Mouse (Mus musculus) midbrain, postnatal 0 days (tissue): ENCODE measurements around the gene Ntpcr. TPM values are rescaled to one million over a fixed set of nuclear protein-coding genes. Genes with fewer than 3 reads are reported as not detected.

Experiments
- ATAC-seq: fragments of 200-750 bp; cut with Nextera tagmentation; 2 replicates; pipeline ENCODE4 v1.8.0; 2017; ENCODE audit warnings: moderate number of reproducible peaks, mild to moderate bottlenecking, moderate TSS enrichment, moderate library complexity; ENCODE audit not compliant: low FRiP score
- DNase-seq: peaks from one replicate; pipeline ENCODE4 v3.0.0-alpha.2; 2015; ENCODE audit warnings: low spot score
- H3K27ac ChIP-seq: fragments of 300-500 bp; sonication (generic); 2 replicates; pipeline ENCODE4 v1.5.1; 2014; ENCODE audit warnings: low read depth, mild to moderate bottlenecking, low read length, mixed read lengths
- H3K27me3 ChIP-seq: fragments of 300-500 bp; sonication (generic); 2 replicates; pipeline ENCODE4 v1.6.1; 2014; ENCODE audit warnings: low read length, control low read depth, mixed read lengths; ENCODE audit not compliant: insufficient read depth
- H3K36me3 ChIP-seq: fragments of 300-500 bp; sonication (generic); 2 replicates; pipeline ENCODE4 v1.6.1; 2014; ENCODE audit warnings: low read length, control low read depth, mixed read lengths; ENCODE audit not compliant: insufficient read depth
- H3K4me1 ChIP-seq: fragments of 300-500 bp; sonication (generic); 2 replicates; pipeline ENCODE4 v1.6.1; 2014; ENCODE audit warnings: mild to moderate bottlenecking, control low read depth, antibody characterized with exemption, low read length, mixed read lengths; ENCODE audit not compliant: insufficient read depth
- H3K4me2 ChIP-seq: fragments of 300-500 bp; sonication (generic); 2 replicates; pipeline ENCODE4 v1.6.1; 2014; ENCODE audit warnings: low read depth, mild to moderate bottlenecking, low read length, mixed read lengths; ENCODE audit not compliant: poor library complexity, severe bottlenecking
- H3K4me3 ChIP-seq: fragments of 300-500 bp; sonication (generic); 2 replicates; pipeline ENCODE4 v1.5.1; 2014; ENCODE audit warnings: low read depth, mild to moderate bottlenecking, low read length, moderate library complexity
- H3K9ac ChIP-seq: fragments of 300-500 bp; sonication (generic); replicated peaks from 2 replicates; pipeline ENCODE4 v1.6.1; 2014; ENCODE audit warnings: mild to moderate bottlenecking, low read length, moderate library complexity, mixed read lengths; ENCODE audit not compliant: poor library complexity, severe bottlenecking
- H3K9me3 ChIP-seq: fragments of 300-500 bp; sonication (generic); 2 replicates; pipeline ENCODE4 v1.6.1; 2016; ENCODE audit warnings: low read length, control low read depth
- CTCF ChIP-seq: IDR thresholded peaks from 2 replicates; pipeline ENCODE4 v1.5.1; 2016; ENCODE audit warnings: antibody characterized with exemption, mild to moderate bottlenecking
- WGBS: fragments of 180-500 bp; shearing (Covaris S2); extraction: QIAGEN DNeasy Blood & Tissue Kit; methylation state at CpG from one replicate; pipeline ENCODE4 v1.1.7; 2014; 5-methylcytosine and 5-hydroxymethylcytosine counted together
- polyA plus RNA-seq: library from polyadenylated mRNA; unstranded; fragments of >200 nt; fragmentation: Nextera tagmentation; extraction: Ambion mirVana; gene quantifications from 2 replicates; pipeline ENCODE4 v1.2.1, GENCODE M21; 2015
- total RNA-seq: library from RNA; depleted of rRNA; stranded (reverse); fragments of >200 nt; gene quantifications from 2 replicates; pipeline ENCODE4 v1.2.3, GENCODE M21; 2014; rRNA removed

Gene Ntpcr
- total and polyA plus RNA-seq, 2 experiments from 2014 or later: 24.1 to 32.2 TPM

- no peak for TF ChIP-seq CTCF
- Histone ChIP-seq H3K27ac (no peak overlapping the region), H3K27me3 (no peaks in the 10 kb centered on the region), H3K36me3 (no peaks in the 10 kb centered on the region), H3K4me3 (no peak overlapping the region), H3K9ac (no peak overlapping the region), H3K4me2 (no peak overlapping the region), H3K4me1 (no peaks in the 10 kb centered on the region), H3K9me3 (no peaks in the 10 kb centered on the region)
- 74% methylated on average over 8 of the region's 8 CpGs for WGBS
- DNase-seq (no peak), ATAC-seq (no peak)
These were observed 49.9 kb downstream of the Ntpcr start for GRCm38 (mm10) chr8:125779656-125780055.

- Histone ChIP-seq H3K9me3 (no peaks in the 10 kb centered on the region), H3K9ac (no peak overlapping the region), H3K27ac (no peak overlapping the region), H3K4me2 (no peak overlapping the region), H3K36me3 (no peaks in the 10 kb centered on the region), H3K4me3 (no peak overlapping the region), H3K4me1 (no peaks in the 10 kb centered on the region), H3K27me3 (no peaks in the 10 kb centered on the region)
- TF ChIP-seq CTCF: no peak
- DNase-seq (no peak), ATAC-seq (no peak)
- 69% methylated on average over 3 of the region's 3 CpGs for WGBS
These were observed 52.4 kb downstream of the Ntpcr start for GRCm38 (mm10) chr8:125782161-125782560.

GRCm38 (mm10) chr8:125786886-125787285, 57.1 kb downstream of the Ntpcr start:
- no peak for TF ChIP-seq CTCF
- Histone ChIP-seq H3K27ac (no peak overlapping the region), H3K4me1 (no peaks in the 10 kb centered on the region), H3K9me3 (no peaks in the 10 kb centered on the region), H3K4me3 (no peak overlapping the region), H3K4me2 (no peak overlapping the region), H3K36me3 (no peaks in the 10 kb centered on the region), H3K27me3 (no peaks in the 10 kb centered on the region), H3K9ac (no peak overlapping the region)
- DNase-seq (no peak), ATAC-seq (no peak)
- 60% methylated on average over 7 of the region's 7 CpGs for WGBS

- no peak for ATAC-seq
- H3K9ac ChIP-seq: no peak overlapping the region
- TF ChIP-seq CTCF: no peak
- H3K9me3 ChIP-seq: no peaks in the 10 kb centered on the region
- H3K27ac ChIP-seq: no peak overlapping the region
- H3K4me3 ChIP-seq: no peak overlapping the region
- 67% methylated on average over 9 of the region's 9 CpGs for WGBS
- no peak for DNase-seq
- no peaks in the 10 kb centered on the region for H3K27me3 ChIP-seq
- H3K4me1 ChIP-seq: no peaks in the 10 kb centered on the region
- no peaks in the 10 kb centered on the region for H3K36me3 ChIP-seq
- H3K4me2 ChIP-seq: no peak overlapping the region
These were observed 63.2 kb downstream of the Ntpcr start for GRCm38 (mm10) chr8:125792816-125793455.

- ATAC-seq: no peak
- no peak overlapping the region for H3K9ac ChIP-seq
- no peak for TF ChIP-seq CTCF
- H3K4me3 ChIP-seq: no peak overlapping the region
- no peak overlapping the region for H3K4me2 ChIP-seq
- H3K27me3 ChIP-seq: no peaks in the 10 kb centered on the region
- no peak overlapping the region for H3K27ac ChIP-seq
- H3K4me1 ChIP-seq: no peaks in the 10 kb centered on the region
- no peak for DNase-seq
- no peaks in the 10 kb centered on the region for H3K36me3 ChIP-seq
- WGBS: 91% methylated on average over 2 of the region's 2 CpGs
- H3K9me3 ChIP-seq: no peaks in the 10 kb centered on the region
These were observed 65.6 kb downstream of the Ntpcr start for GRCm38 (mm10) chr8:125795341-125795740.

- Histone ChIP-seq H3K4me2 (no peak overlapping the region), H3K36me3 (no peaks in the 10 kb centered on the region), H3K9ac (no peak overlapping the region), H3K27me3 (no peaks in the 10 kb centered on the region), H3K9me3 (no peaks in the 10 kb centered on the region), H3K4me1 (no peaks in the 10 kb centered on the region), H3K27ac (no peak overlapping the region), H3K4me3 (no peak overlapping the region)
- TF ChIP-seq CTCF: no peak
- no peak for ATAC-seq
- WGBS: 94% methylated on average over 2 of the region's 2 CpGs
- no peak for DNase-seq
These were observed 67.2 kb downstream of the Ntpcr start for GRCm38 (mm10) chr8:125796970-125797369.

Other genes starting within 250 kb of the Ntpcr start
- gene Sipa1l2, start 160.2 kb upstream of the Ntpcr start, total RNA-seq: 52.6 and 53.7 TPM in 2 replicates
- gene Sipa1l2, start 160.2 kb upstream of the Ntpcr start, polyA plus RNA-seq: 8.8 and 10.1 TPM in 2 replicates
- 11.0 and 11.6 TPM in 2 replicates for gene Map10, start 60.1 kb upstream of the Ntpcr start, total RNA-seq
- gene Map10, start 60.1 kb upstream of the Ntpcr start, polyA plus RNA-seq: 5.8 and 6.9 TPM in 2 replicates
- 15.7 and 16.4 TPM in 2 replicates for gene Pcnx2, start 168.4 kb downstream of the Ntpcr start, total RNA-seq
- 2.6 and 3.2 TPM in 2 replicates for gene Pcnx2, start 168.4 kb downstream of the Ntpcr start, polyA plus RNA-seq
- gene Map3k21, start 180.5 kb downstream of the Ntpcr start, total RNA-seq: 2.8 and 3.5 TPM in 2 replicates
- gene Map3k21, start 180.5 kb downstream of the Ntpcr start, polyA plus RNA-seq: 0.85 and 0.98 TPM in 2 replicates